Mouse (Mus musculus): Measurements from ENCODE around the gene Flnc.

Flnc gene

DNA sequence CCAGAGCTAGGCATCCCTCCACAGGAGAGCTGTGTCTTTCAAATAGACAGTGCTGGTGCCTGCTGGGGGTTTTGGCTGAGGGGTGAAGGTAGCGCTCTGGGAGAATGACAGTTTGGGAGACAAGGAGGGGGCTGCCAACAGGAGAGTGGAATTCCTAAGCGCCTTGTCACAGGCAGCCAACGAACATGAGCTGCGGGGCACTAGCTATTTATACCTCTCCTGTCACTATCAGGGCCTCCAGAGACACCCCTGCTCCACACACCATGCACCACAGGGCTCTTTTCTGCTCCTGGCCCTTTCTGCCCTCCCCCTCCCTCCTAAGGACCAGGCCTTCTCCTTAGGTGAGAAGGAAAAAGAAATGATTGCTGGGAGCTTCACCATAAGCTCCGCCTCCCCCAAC is 1.6 kb upstream of the Flnc start:
- peak; percentile 74 for DNase-seq (ENCODE audit: inconsistent ontology term)

GRCm38 (mm10) chr6:29432156-29432555 is 900 bp upstream of the Flnc start:
- peak; percentile 95 for DNase-seq (ENCODE audit: inconsistent ontology term)

- DNase-seq (ENCODE audit: inconsistent ontology term), result no peak
Measured at GRCm38 (mm10) chr6:29432676-29433037, 399 bp upstream of the Flnc start.

DNA sequence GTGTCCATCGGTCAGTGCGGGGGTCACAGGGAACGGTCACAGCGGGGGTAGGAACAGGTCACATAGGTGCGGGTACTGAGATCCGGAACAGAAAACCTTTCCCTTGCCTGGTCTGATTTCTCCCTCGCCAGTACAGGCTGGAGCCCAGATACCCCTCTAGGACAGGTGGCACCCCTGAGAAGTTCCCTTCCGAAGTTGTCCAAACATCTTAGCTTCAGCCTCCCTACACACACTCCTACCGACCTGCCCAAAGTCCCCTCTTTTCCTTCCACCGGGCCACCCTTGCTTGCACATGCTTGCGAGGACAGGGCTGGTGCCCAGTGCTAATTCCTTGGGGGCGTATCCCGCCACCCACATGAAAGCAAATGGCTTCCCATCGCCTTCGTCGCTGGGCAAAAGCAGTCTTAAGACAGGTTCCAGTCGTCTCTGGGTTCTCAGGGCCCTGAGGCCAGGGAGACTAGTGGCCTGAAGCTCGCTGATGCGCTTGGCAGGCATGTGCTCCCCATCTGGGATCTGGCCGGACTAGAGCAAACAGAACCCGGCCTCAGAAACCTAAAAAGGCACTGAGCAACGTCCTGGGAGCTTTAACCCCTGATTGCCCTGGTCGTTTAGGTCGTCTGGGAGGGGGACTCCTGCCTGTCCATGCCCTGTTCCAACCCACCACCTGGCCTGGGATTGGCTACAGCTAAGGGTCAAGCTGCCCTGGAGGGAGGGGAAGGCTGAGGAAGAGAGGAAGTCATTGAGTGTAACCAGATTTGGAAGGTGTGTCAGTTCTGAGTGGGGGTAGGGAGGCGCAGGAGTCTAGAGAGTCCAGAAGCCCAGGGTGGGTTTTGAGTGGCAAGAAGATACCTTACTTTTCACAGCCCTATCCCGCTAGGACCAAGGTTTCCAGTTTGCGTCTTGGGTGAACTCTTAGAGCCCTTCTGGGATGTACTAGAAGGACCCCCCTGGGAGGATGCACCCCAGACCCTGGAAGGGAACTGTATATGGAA is 1.0 kb downstream of the Flnc start:
- peak; percentile 60 for DNase-seq (ENCODE audit: inconsistent ontology term)

- DNase-seq (ENCODE audit: inconsistent ontology term), result peak; percentile 87
Measured at GRCm38 (mm10) chr6:29434911-29435691, 2.0 kb downstream of the Flnc start.

GRCm38 (mm10) chr6:29435940-29436451 is 2.9 kb downstream of the Flnc start:
- peak; percentile 62 for DNase-seq (ENCODE audit: inconsistent ontology term)

DNA sequence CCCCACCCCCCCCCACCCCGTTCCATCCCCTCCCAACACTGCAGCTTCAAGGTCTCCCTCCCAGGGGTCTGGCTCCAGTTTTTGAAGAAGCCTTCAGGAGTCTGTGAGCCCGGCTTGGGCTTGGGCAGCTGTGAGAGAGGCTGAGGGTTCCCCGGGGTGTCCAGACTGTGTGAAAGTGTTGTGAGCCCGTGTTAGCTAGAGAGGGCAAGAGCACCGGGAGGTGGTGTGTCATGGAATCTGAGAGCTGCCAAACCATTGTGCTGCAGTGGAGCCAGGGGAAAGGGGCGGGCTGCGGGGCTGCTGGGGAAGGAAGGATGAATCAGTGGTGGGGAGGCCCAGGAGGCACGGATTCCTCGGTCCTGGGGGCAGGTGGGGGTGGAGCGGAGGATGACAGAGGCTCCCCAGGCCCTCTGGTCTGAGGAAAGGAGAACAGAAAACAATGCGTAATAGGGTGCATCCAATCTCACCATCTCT is 3.4 kb downstream of the Flnc start:
- peak; percentile 96 for DNase-seq (ENCODE audit: inconsistent ontology term)

- peak; percentile 83 for DNase-seq (ENCODE audit: inconsistent ontology term)
Measured at GRCm38 (mm10) chr6:29439251-29439650, 6.2 kb downstream of the Flnc start.

DNA sequence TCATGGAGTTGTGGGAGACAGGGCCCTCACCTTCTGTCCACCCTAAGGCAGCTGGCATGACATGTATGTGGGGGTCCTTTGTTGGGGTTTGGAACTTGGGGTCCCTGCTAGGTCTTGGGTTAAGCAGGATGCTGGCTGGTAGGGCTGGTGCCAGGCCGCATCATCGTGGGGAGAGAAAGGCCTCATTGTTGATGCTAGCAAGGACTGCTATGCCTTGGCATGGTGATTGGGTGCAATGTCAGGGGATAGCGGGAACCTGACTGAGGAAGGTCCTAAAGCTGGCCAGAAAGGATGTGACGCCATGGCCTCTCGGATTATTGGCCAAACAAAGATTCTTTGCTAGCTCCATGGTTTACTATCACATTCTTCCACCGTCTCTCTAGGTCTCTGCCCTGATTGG is 6.7 kb downstream of the Flnc start:
- DNase-seq (ENCODE audit: inconsistent ontology term), result no peak

GRCm38 (mm10) chr6:29444773-29445172 is 11.7 kb downstream of the Flnc start:
- DNase-seq (ENCODE audit: inconsistent ontology term), result no peak

- no peak for DNase-seq (ENCODE audit: inconsistent ontology term)
Measured at GRCm38 (mm10) chr6:29445354-29445753, 12.3 kb downstream of the Flnc start.

DNA sequence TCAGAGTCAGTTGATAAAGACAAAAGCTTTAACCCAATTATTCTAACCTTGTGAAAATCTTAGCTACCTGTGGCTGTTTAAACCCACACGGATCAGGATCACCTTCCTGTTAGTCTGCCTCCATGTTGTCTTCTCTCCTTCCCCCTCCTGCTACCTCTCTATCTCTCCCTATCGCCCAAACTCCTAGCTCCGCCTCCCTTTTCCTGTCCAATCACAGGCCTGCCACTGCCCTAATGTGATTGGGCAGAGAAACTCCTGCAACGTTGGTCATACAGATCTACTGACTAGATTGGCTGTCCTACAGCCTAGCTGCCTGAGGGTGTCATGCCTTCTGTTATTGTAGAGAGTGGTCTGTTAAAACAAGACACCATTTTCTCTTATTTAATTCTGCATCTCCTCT is 16.8 kb downstream of the Flnc start:
- DNase-seq (ENCODE audit: inconsistent ontology term), result no peak

GRCm38 (mm10) chr6:29450667-29451066 is 17.6 kb downstream of the Flnc start:
- DNase-seq (ENCODE audit: inconsistent ontology term), result no peak

- DNase-seq (ENCODE audit: inconsistent ontology term), result no peak
Measured at GRCm38 (mm10) chr6:29461502-29461901, 28.4 kb downstream of the Flnc start.

DNA sequence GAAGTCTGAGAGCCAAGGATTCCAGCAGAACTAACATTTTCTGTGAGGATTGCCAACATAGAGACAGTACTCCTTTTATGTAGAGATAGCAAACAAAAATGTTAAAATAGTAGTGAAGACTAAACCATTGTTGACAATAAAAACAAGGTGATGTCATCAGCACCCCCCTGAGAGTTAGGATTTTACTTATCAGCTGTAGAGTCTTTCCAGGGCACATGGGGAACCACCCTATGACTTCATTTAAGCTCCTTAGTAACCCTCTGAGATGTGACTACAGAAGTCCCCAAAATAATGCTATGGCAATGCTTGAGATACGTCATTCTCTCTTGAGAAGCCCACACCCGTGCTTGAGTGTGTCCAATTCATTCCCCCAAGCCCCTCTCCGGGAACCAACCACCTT is 30.3 kb downstream of the Flnc start:
- no peak for DNase-seq (ENCODE audit: inconsistent ontology term)

- peak; percentile 97 for DNase-seq (ENCODE audit: inconsistent ontology term)
Measured at GRCm38 (mm10) chr6:29467583-29468354, 34.7 kb downstream of the Flnc start, which contains the start of gene Atp6v1f. Gene Atp6v1f, plus strand, starts transcription at chr6:29467718.

DNA sequence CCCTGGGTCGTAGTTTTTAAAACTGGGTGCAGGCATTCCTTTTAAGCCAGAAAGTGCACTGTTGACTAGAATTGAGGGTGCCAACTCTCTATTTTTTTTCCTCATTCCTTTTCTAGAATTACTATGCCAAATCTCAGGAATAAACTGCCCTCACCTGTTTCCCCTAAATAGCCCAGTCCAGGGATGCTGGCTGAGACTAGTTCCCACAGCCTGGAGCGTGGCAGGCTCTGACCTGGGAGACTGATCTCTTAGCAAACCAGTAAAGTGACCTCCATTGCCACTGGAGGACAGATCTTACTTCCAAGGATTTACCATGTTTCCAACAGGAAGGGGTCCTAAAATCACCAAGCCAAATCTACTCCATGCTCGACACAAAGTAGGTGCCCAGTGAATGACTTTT is 35.8 kb downstream of the Flnc start:
- DNase-seq (ENCODE audit: inconsistent ontology term), result no peak

- DNase-seq (ENCODE audit: inconsistent ontology term), result no peak
Measured at GRCm38 (mm10) chr6:29471137-29471536, 38.1 kb downstream of the Flnc start, which contains the start of gene Atp6v1fnb. Gene Atp6v1fnb, plus strand, starts transcription at chr6:29471437.

- peak; percentile 96 for DNase-seq (ENCODE audit: inconsistent ontology term)
Measured at GRCm38 (mm10) chr6:29473941-29474691, 41.1 kb downstream of the Flnc start.

DNA sequence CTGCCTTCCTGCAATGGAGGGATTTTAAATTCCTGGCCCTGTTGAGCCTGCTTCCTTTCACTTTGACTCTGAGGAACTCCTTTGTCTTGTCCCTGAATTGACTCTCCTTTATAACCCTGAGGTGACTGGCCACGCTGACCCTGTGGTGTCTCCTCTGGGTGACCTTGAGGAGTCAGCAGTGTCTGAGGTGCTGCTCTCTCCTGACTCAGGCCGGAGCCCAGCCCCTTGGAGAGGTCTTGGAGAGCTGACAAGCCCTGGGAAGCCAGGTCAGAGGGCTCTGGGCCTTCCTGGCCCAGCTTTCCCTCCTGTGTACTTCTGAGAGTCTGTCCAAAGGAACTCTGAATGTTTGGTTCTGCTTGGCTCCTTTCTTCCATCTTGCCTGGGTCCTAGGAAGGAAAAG is 41.7 kb downstream of the Flnc start:
- DNase-seq (ENCODE audit: inconsistent ontology term), result no peak

GRCm38 (mm10) chr6:29482691-29483090 is 49.6 kb downstream of the Flnc start:
- DNase-seq (ENCODE audit: inconsistent ontology term), result no peak
